Mouse (Mus musculus) cerebellum, adult 2 months (tissue): ENCODE results near the gene Rnase13. TPM values are rescaled to one million over a fixed set of nuclear protein-coding genes. Genes with fewer than 3 reads are reported as not detected.

Experiments used
- DNase-seq, 2 experiments: peaks; one replicate each; pipeline ENCODE4 v3.0.0; 2021
- H3K27ac ChIP-seq: fragments of 200-500 bp; 2 replicates; pipeline ENCODE4 v1.5.1; 2012; ENCODE audit warnings: low read length, control low read depth, inconsistent platforms; ENCODE audit not compliant: insufficient read depth
- H3K27me3 ChIP-seq: fragments of 200-500 bp; 2 replicates; pipeline ENCODE4 v1.6.1; 2012; ENCODE audit warnings: inconsistent platforms, mild to moderate bottlenecking, low read length, moderate library complexity; ENCODE audit not compliant: control insufficient read depth, insufficient read depth
- H3K4me1 ChIP-seq: fragments of 200-500 bp; 2 replicates; pipeline ENCODE4 v1.6.1; 2011; ENCODE audit warnings: low read length; ENCODE audit not compliant: control insufficient read depth, insufficient read depth
- H3K4me3 ChIP-seq: fragments of 200-500 bp; replicated peaks from 2 replicates; pipeline ENCODE3; 2011; ENCODE audit warnings: mild to moderate bottlenecking, low read depth, low read length, control low read depth; ENCODE audit not compliant: insufficient read depth
- CTCF ChIP-seq: fragments of 200-500 bp; IDR thresholded peaks from 2 replicates; pipeline ENCODE4 v1.5.1; 2011; ENCODE audit warnings: low read depth, mild to moderate bottlenecking, control low read depth, low read length, moderate library complexity, borderline replicate concordance; ENCODE audit not compliant: insufficient read depth
- POLR2A ChIP-seq: fragments of 200-500 bp; IDR thresholded peaks from 2 replicates; pipeline ENCODE4 v1.6.1; 2011; ENCODE audit warnings: low read length, control low read depth, borderline replicate concordance; ENCODE audit not compliant: insufficient read depth
- WGBS: fragments of 180-500 bp; shearing (Covaris S2); methylation state at CpG from one replicate; pipeline ENCODE4 v1.1.7; 2018; 5-methylcytosine and 5-hydroxymethylcytosine counted together
- polyA plus RNA-seq: library from polyadenylated mRNA; depleted of rRNA; stranded (reverse); fragments of >200 nt; gene quantifications from 2 replicates; pipeline ENCODE4 v1.2.3, GENCODE M21; 2012

Rnase13 gene
- polyA plus RNA-seq, 1 experiment: not detected

DNA sequence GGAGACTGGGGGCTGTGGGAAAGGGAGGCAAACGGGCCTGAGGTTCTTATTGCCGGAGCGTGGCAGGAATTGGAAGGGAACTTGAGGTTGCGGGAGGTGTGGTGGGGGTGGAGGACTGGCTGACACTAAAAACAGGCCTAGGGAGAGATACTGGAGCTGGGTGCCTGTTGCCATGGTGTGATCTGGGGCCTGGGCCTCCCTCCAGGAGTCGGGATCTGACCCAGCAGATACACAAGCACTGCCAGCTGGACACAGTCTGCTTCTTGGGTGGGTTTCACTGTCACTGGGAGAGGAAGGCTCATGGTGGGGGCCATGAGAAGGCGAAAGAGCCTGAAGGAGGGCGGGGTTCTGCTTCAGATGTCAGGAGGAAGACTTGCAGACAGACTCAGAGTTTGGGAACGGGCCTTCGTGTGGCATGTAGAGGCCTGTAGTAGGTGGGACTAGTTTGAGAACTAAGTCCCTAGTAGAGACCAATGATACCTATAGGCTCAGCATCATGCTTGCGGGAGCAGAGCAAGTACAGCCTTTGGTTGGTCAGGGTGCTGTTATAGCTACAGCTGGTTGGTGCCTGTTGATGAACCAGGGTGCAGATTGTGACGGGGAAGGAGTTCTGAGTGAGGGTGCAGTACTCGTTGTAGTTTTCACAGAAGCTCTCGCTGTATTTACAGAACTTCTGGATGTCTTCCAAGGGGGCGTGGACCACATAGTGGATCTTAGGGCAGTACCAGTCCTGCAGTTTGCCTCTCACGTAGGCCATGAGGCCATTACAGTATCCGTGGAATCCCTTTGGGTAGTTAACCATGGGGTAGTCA lies 608 bp downstream of the Rnase13 start:
- H3K4me3 ChIP-seq: no peak overlapping the region
- 26% methylated on average over 16 of the region's 16 CpGs for WGBS
- H3K4me1 ChIP-seq: no peaks in the 10 kb centered on the region
- no peaks in the 10 kb centered on the region for H3K27me3 ChIP-seq
- DNase-seq: peak in 1 of 2 experiments; percentile 54
- TF ChIP-seq POLR2A: no peak
- no peak for TF ChIP-seq CTCF
- H3K27ac ChIP-seq: no peak overlapping the region

DNA sequence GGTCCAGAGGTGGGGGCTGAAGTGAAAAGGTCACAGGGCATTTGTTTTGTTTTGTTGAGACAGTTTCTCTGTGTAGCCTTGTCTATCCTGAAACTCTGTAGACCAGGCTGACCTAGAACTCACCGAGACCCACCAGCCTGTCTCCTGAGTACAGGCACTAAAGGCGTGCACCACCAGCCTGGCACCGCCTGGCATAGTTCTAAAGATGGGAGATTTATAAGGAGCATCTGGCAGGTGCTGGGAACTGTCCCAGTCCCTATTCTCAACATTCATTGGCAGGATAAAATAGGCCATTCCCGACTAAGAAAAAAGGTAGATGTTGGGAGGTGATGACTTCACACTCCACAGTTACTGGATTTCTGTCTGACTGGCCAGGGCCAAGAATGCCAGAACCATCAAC lies 3.6 kb downstream of the Rnase13 start:
- no peak overlapping the region for H3K27ac ChIP-seq

DNA sequence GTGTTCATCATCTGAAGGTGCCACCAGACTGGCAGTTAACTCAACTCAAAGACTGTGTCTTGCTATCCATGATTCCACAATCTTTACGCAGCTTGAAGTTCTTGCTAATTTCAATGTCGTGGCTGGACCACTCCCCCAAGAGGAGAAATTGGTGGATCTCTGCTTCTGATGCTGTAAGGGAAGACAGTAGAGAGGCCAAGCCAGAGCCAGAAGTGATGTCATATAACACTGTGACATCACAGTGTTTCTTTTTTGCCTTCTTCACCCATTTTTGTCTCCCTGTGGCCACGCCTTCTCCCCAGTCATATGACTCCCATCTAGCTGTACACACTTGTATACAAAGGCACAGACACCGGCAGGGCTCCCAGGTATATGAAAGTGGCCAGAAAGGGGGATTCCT lies 4.4 kb downstream of the Rnase13 start, which contains the start of gene Tppp2:
Tppp2 (plus strand) TSS at position 301 of the 400 bp plus-strand sequence.
- H3K4me3 ChIP-seq: no peak within 1 kb of the TSS
- WGBS: 95% methylated on average over 4 of the region's 4 CpGs
- TF ChIP-seq POLR2A (no peak), CTCF (no peak)
- H3K4me1 ChIP-seq: 0 out of 2 replicates have a peak, but pooled peaks cover 3% of the 10 kb centered on the region
- DNase-seq: no peak
- H3K27me3 ChIP-seq: no peaks in the 10 kb centered on the region
- H3K27ac ChIP-seq: no peak within 1 kb of the TSS

More for the DNA sequence above, 3.6 kb downstream of the Rnase13 start:
- Histone ChIP-seq H3K4me1 (0 out of 2 replicates have a peak, but pooled peaks cover 3% of the 10 kb centered on the region), H3K4me3 (no peak overlapping the region), H3K27me3 (no peaks in the 10 kb centered on the region)
- DNase-seq: no peak
- 59% methylated on average over 4 of the region's 4 CpGs for WGBS
- TF ChIP-seq POLR2A (no peak), CTCF (no peak)

DNA sequence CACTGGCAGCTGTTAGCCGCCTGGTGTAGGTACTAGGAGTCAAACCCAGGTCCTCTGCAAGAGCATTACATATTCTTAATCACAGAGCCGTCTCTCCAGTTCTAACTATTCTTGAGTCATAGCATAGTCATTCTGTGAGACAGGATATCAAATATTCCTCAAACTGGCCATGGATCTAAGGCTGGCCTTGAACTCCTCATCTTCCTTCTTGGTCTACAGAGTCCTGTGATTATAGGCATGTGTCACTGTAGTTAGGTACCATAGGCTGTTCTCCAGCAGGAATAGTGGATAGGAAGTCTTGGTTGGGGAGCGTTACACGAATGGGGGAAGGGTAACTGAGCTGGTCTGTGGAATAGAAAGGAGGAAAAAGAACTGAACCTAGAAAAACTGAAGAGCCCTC lies 6.0 kb downstream of the Rnase13 start:
- TF ChIP-seq POLR2A (no peak), CTCF (no peak)
- H3K27me3 ChIP-seq: no peaks in the 10 kb centered on the region
- H3K4me1 ChIP-seq: 0 out of 2 replicates have a peak, but pooled peaks cover 3% of the 10 kb centered on the region
- 91% methylated on average over 4 of the region's 4 CpGs for WGBS
- no peak overlapping the region for H3K27ac ChIP-seq
- no peak for DNase-seq
- no peak overlapping the region for H3K4me3 ChIP-seq

DNA sequence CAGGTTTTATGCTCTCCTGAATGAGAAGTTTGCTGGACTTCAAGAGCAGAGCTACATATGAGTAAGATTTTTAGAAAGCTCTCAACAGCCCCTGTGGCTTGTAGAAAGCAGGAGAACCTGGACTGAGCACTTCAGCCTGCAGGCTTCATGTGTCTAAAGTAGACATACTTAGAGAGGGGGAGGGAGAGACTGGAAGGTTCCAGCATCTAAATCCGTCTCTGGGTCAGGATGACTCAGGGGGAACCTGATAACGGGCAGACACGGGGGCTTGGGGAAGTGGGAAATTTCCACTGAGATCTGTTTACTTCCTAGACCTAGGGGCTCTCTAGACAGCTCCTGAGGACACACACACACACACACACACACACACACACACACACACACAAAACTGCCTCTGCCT lies 7.5 kb downstream of the Rnase13 start:
- Histone ChIP-seq H3K27ac (no peak overlapping the region), H3K4me3 (no peak overlapping the region), H3K4me1 (0 out of 2 replicates have a peak, but pooled peaks cover 3% of the 10 kb centered on the region), H3K27me3 (no peaks in the 10 kb centered on the region)
- DNase-seq: no peak
- no peak for TF ChIP-seq CTCF
- no peak for TF ChIP-seq POLR2A
- 15% methylated on average over 3 of the region's 3 CpGs for WGBS

DNA sequence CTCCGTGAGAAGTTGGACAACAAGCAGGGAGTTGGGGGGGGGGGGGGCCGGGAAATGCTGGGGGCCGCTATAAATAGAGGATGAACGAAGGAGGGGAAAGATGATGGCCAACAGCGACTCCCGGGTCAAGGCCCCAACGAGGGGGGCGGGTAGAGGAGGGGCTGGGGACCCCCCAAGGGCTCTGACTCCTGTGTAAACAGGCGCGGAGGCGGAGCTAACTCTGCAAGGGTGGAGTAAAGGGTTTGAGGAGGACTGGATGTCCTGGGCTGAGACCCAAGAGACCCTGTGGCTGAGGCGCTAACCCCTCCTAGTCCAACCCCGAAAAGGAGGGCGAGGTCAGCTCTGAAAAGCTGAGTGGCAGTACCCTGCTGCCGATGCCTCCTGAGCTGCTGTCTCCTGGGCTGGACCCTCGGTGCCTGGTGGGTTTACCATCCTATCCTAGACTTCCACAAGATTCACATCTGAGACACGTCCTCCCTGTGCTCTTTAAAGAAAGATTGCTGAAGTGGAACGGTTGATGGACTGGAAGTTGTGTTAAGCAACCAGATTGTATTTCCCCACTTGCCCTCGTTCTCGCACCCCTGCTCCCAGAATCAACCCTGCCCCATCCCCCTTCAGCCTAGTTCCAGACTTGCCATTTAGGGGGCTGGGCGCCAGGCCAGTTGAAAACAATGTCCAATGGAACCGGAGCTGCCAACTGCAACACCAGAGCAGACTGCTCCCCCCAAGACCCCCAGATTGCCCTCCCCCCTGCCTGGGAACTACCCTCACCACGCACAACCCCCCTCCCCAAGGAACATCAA lies 8.4 kb downstream of the Rnase13 start, which contains the start of gene Ndrg2:
Ndrg2 (minus strand) TSS at position 199 of the 803 bp plus-strand sequence.
- Histone ChIP-seq H3K4me1 (0 out of 2 replicates have a peak, but pooled peaks cover 3% of the 10 kb centered on the region), H3K27ac (peak within 1 kb of the TSS; percentile 54; the same call in 1 of the 2 replicates), H3K27me3 (no peaks in the 10 kb centered on the region), H3K4me3 (peak within 1 kb of the TSS; percentile 71)
- WGBS: 6% methylated on average over 23 of the region's 23 CpGs
- TF ChIP-seq POLR2A (no peak), CTCF (no peak)
- peak; percentile 58 to 73 for DNase-seq
